Mouse (Mus musculus): ENCODE measurements at regions not wholly inside any gene's neighbourhood (a gene's known extent, or its start where the extent isn't known, plus 50 kb on each side); places are given as distances from the start of the nearest gene placed in this dataset.

GRCm38 (mm10) chr17:49337881-49338280 lies 90.3 kb upstream of the Mocs1 start:
- TF ChIP-seq CTCF (IDR thresholded peaks at IDR 0.05) (no peak), POLR2A (IDR thresholded peaks at IDR 0.05; ENCODE audit: insufficient read depth, low read depth, low read length) (no peak)
